Mouse (Mus musculus): Measurements from ENCODE around the gene Rnase2a. TPM values are rescaled to one million over a fixed set of nuclear protein-coding genes. Genes with fewer than 3 reads are reported as not detected.
"Not testable (repeated sequence)": the region's sequence is repeated elsewhere in the genome, so short reads cannot be mapped to it uniquely, and the experiment has no call there.

Rnase2a gene
- polyA plus RNA-seq, 1 experiment from 2014 or later, result not detected

- 75% methylated on average over 3 of the region's 3 CpGs for WGBS
- H3K4me3 ChIP-seq (replicated peaks; ENCODE audit: low read length), result no peak overlapping the region
- H3K27ac ChIP-seq (ENCODE audit: low read length), result no peak overlapping the region
- no peak overlapping the region for H3K9ac ChIP-seq (replicated peaks; ENCODE audit: low read depth, low read length)
- H3K9me3 ChIP-seq (ENCODE audit: control insufficient read depth, low read length), result no peaks in the 10 kb centered on the region
- H3K36me3 ChIP-seq (ENCODE audit: control insufficient read depth, insufficient read depth), result no peaks in the 10 kb centered on the region
- ATAC-seq, result no peak
- no peaks in the 10 kb centered on the region for H3K27me3 ChIP-seq (replicated peaks; ENCODE audit: control insufficient read depth, insufficient read depth, low read length)
- H3K4me1 ChIP-seq (replicated peaks; ENCODE audit: control insufficient read depth, insufficient read depth, low read length), result no peaks in the 10 kb centered on the region
- no peak overlapping the region for H3K4me2 ChIP-seq (ENCODE audit: low read length)
These were observed 5.6 kb downstream of the Rnase2a start for GRCm38 (mm10) chr14:51250348-51250747.

- H3K4me1 ChIP-seq (replicated peaks; ENCODE audit: control insufficient read depth, insufficient read depth, low read length), result no peaks in the 10 kb centered on the region
- ATAC-seq, result no peak
- WGBS, result 74% methylated on average over 1 of the region's 1 CpGs
- H3K9ac ChIP-seq (replicated peaks; ENCODE audit: low read depth, low read length), result no peak overlapping the region
- H3K27me3 ChIP-seq (replicated peaks; ENCODE audit: control insufficient read depth, insufficient read depth, low read length), result no peaks in the 10 kb centered on the region
- H3K36me3 ChIP-seq (ENCODE audit: control insufficient read depth, insufficient read depth), result no peaks in the 10 kb centered on the region
- H3K4me3 ChIP-seq (replicated peaks; ENCODE audit: low read length), result no peak overlapping the region
- H3K4me2 ChIP-seq (ENCODE audit: low read length), result no peak overlapping the region
- no peak overlapping the region for H3K27ac ChIP-seq (ENCODE audit: low read length)
- H3K9me3 ChIP-seq (ENCODE audit: control insufficient read depth, low read length), result no peaks in the 10 kb centered on the region
These were observed 8.2 kb downstream of the Rnase2a start for GRCm38 (mm10) chr14:51247736-51248135.

- ATAC-seq, result no peak
- Histone ChIP-seq H3K27me3 (replicated peaks; ENCODE audit: control insufficient read depth, insufficient read depth, low read length) (no peaks in the 10 kb centered on the region), H3K27ac (ENCODE audit: low read length) (no peak overlapping the region), H3K4me1 (replicated peaks; ENCODE audit: control insufficient read depth, insufficient read depth, low read length) (no peaks in the 10 kb centered on the region), H3K36me3 (ENCODE audit: control insufficient read depth, insufficient read depth) (no peaks in the 10 kb centered on the region), H3K9ac (replicated peaks; ENCODE audit: low read depth, low read length) (no peak overlapping the region), H3K4me2 (ENCODE audit: low read length) (no peak overlapping the region), H3K9me3 (ENCODE audit: control insufficient read depth, low read length) (no peaks in the 10 kb centered on the region), H3K4me3 (replicated peaks; ENCODE audit: low read length) (no peak overlapping the region)
These were observed 15.0 kb downstream of the Rnase2a start for GRCm38 (mm10) chr14:51240899-51241298.

- not testable (repeated sequence) for H3K4me2 ChIP-seq (ENCODE audit: low read length); H3K27ac ChIP-seq (ENCODE audit: low read length); H3K9me3 ChIP-seq (ENCODE audit: control insufficient read depth, low read length); H3K4me1 ChIP-seq (replicated peaks; ENCODE audit: control insufficient read depth, insufficient read depth, low read length); ATAC-seq; H3K9ac ChIP-seq (replicated peaks; ENCODE audit: low read depth, low read length); H3K36me3 ChIP-seq (ENCODE audit: control insufficient read depth, insufficient read depth); H3K27me3 ChIP-seq (replicated peaks; ENCODE audit: control insufficient read depth, insufficient read depth, low read length); H3K4me3 ChIP-seq (replicated peaks; ENCODE audit: low read length)
- 85% methylated on average over 1 of the region's 1 CpGs for whole genome bisulfite sequencing
These were observed 18.4 kb downstream of the Rnase2a start for GRCm38 (mm10) chr14:51237488-51237887.

GRCm38 (mm10) chr14:51229657-51230056 is 26.3 kb downstream of the Rnase2a start:
- H3K27me3 ChIP-seq (replicated peaks; ENCODE audit: control insufficient read depth, insufficient read depth, low read length); H3K4me1 ChIP-seq (replicated peaks; ENCODE audit: control insufficient read depth, insufficient read depth, low read length); H3K9ac ChIP-seq (replicated peaks; ENCODE audit: low read depth, low read length); H3K4me3 ChIP-seq (replicated peaks; ENCODE audit: low read length); ATAC-seq; H3K4me2 ChIP-seq (ENCODE audit: low read length); H3K36me3 ChIP-seq (ENCODE audit: control insufficient read depth, insufficient read depth); H3K9me3 ChIP-seq (ENCODE audit: control insufficient read depth, low read length); H3K27ac ChIP-seq (ENCODE audit: low read length): not testable (repeated sequence)
- 65% methylated on average over 4 of the region's 4 CpGs for WGBS

- H3K27me3 ChIP-seq (replicated peaks; ENCODE audit: control insufficient read depth, insufficient read depth, low read length); H3K36me3 ChIP-seq (ENCODE audit: control insufficient read depth, insufficient read depth); H3K9me3 ChIP-seq (ENCODE audit: control insufficient read depth, low read length); ATAC-seq; H3K27ac ChIP-seq (ENCODE audit: low read length); H3K4me2 ChIP-seq (ENCODE audit: low read length); H3K4me1 ChIP-seq (replicated peaks; ENCODE audit: control insufficient read depth, insufficient read depth, low read length); H3K9ac ChIP-seq (replicated peaks; ENCODE audit: low read depth, low read length); H3K4me3 ChIP-seq (replicated peaks; ENCODE audit: low read length): not testable (repeated sequence)
- 96% methylated on average over 3 of the region's 3 CpGs for WGBS
These were observed 35.8 kb downstream of the Rnase2a start for GRCm38 (mm10) chr14:51220075-51220474.

Other genes starting within 250 kb of the Rnase2a start
- gene Rnase10, start 248.4 kb downstream of the Rnase2a start, polyA plus RNA-seq (2015; fragmentation: Nextera tagmentation; extraction: Ambion mirVana), result not detected in 2 replicates
- not detected in 2 replicates for gene Rnase9, start 214.2 kb downstream of the Rnase2a start, polyA plus RNA-seq (2015; fragmentation: Nextera tagmentation; extraction: Ambion mirVana)
- not detected in 2 replicates for gene Rnase11, start 205.9 kb downstream of the Rnase2a start, polyA plus RNA-seq (2015; fragmentation: Nextera tagmentation; extraction: Ambion mirVana)
- gene Rnase12, start 198.5 kb downstream of the Rnase2a start, polyA plus RNA-seq (2015; fragmentation: Nextera tagmentation; extraction: Ambion mirVana), result not detected in 2 replicates
- gene Olfr750, start 181.7 kb downstream of the Rnase2a start, polyA plus RNA-seq (2015; fragmentation: Nextera tagmentation; extraction: Ambion mirVana), result 0.04 TPM in 1 of 2 replicates, not detected in the other
- 11.1 and 11.6 TPM in 2 replicates for gene Rnase4, start 165.0 kb downstream of the Rnase2a start, polyA plus RNA-seq (2015; fragmentation: Nextera tagmentation; extraction: Ambion mirVana)
- gene Ang, start 165.0 kb downstream of the Rnase2a start, polyA plus RNA-seq (2015; fragmentation: Nextera tagmentation; extraction: Ambion mirVana), result 2.4 and 3.0 TPM in 2 replicates
- not detected in 2 replicates for gene Eddm3b, start 141.7 kb downstream of the Rnase2a start, polyA plus RNA-seq (2015; fragmentation: Nextera tagmentation; extraction: Ambion mirVana)
- gene Rnase6, start 132.2 kb downstream of the Rnase2a start, polyA plus RNA-seq (2015; fragmentation: Nextera tagmentation; extraction: Ambion mirVana), result 0.22 and 0.77 TPM in 2 replicates
- gene Rnase1, start 109.3 kb downstream of the Rnase2a start, polyA plus RNA-seq (2015; fragmentation: Nextera tagmentation; extraction: Ambion mirVana), result 0.50 TPM in 1 of 2 replicates, not detected in the other
- gene Rnase2b, start 93.9 kb downstream of the Rnase2a start, polyA plus RNA-seq (2015; fragmentation: Nextera tagmentation; extraction: Ambion mirVana), result not detected in 2 replicates
- not detected in 2 replicates for gene Ang2, start 57.0 kb downstream of the Rnase2a start, polyA plus RNA-seq (2015; fragmentation: Nextera tagmentation; extraction: Ambion mirVana)
- not detected in 2 replicates for gene Ear14, start 52.7 kb downstream of the Rnase2a start, polyA plus RNA-seq (2015; fragmentation: Nextera tagmentation; extraction: Ambion mirVana)
- not detected in 2 replicates for gene Gm7247, start 105.6 kb upstream of the Rnase2a start, polyA plus RNA-seq (2015; fragmentation: Nextera tagmentation; extraction: Ambion mirVana)
- gene Vmn2r88, start 154.7 kb upstream of the Rnase2a start, polyA plus RNA-seq (2015; fragmentation: Nextera tagmentation; extraction: Ambion mirVana), result not detected in 2 replicates
- not detected in 2 replicates for gene Vmn2r89, start 195.7 kb upstream of the Rnase2a start, polyA plus RNA-seq (2015; fragmentation: Nextera tagmentation; extraction: Ambion mirVana)

Data from forebrain, embryonic 16.5 days (tissue).